Mouse (Mus musculus): ENCODE measurements at regions not wholly inside any gene's neighbourhood (a gene's known extent, or its start where the extent isn't known, plus 50 kb on each side); places are given as distances from the start of the nearest gene placed in this dataset.

- TF ChIP-seq POLR2A (IDR thresholded peaks at IDR 0.05; ENCODE audit: control insufficient read depth in 1 of 2, insufficient read depth in 1 of 2, low read depth in 1 of 2, low read length in 2 of 2, poor library complexity in 1 of 2) (no peak), MAZ (IDR thresholded peaks at IDR 0.05; ENCODE audit: low read depth, low read length) (no peak)
Observed at GRCm38 (mm10) chr1:169140056-169140455, 391.2 kb downstream of the Nuf2 start.

Measured in MEL (cell line).